Comparison of ENCODE assay signal across 10 mouse cellular contexts in genomic region chr8:120432438-120432837, GRCm38 (mm10).
"Had no signal": no experiment of that assay in that cellular context is flagged by ENCODE, and none has a peak within 500 bp of the region (broad histone marks: within the 10 kb centered on the region; RNA-seq: fewer than 3 reads in every experiment).

No protein-coding gene starts in this region.

- DNase-seq: kidney, postnatal 14 days; lung, adult 2 months; lung, postnatal 36 days; right cerebral cortex, postnatal 14 days; thymus, postnatal 36 days had no signal

- H3K27me3 ChIP-seq: kidney, embryonic 15.5 days had no signal

- H3K4me2 ChIP-seq: kidney, embryonic 15.5 days; liver, embryonic 11.5 days; liver, embryonic 15.5 days had no signal

- ATAC-seq: lung, postnatal 0 days had no signal

- H3K9ac ChIP-seq: kidney, embryonic 15.5 days; liver, embryonic 15.5 days had no signal

- H3K9me3 ChIP-seq: kidney, embryonic 15.5 days; limb, embryonic 10.5 days had no signal

- H3K27ac ChIP-seq: kidney, embryonic 15.5 days; liver, embryonic 15.5 days had no signal

- H3K4me3 ChIP-seq: kidney, embryonic 15.5 days; limb, embryonic 10.5 days; liver, embryonic 15.5 days had no signal

- H3K36me3 ChIP-seq: kidney, embryonic 15.5 days; liver, embryonic 15.5 days had no signal
